Mouse (Mus musculus): ENCODE data around the gene Nt5dc1.
"Not testable (repeated sequence)": the region's sequence is repeated elsewhere in the genome, so short reads cannot be mapped to it uniquely, and the experiment has no call there.

The Nt5dc1 gene

GRCm38 (mm10) chr10:34418204-34418756 lies at the start of gene Nt5dc1:
Gene Nt5dc1, minus strand, starts transcription at chr10:34418552.
- CTCF ChIA-PET: interaction anchor here in 1 of 4 experiments (1.0 kb wide), 1 partner anchor 13 kb away, joined by 3 read pairs; no protein-coding TSS in a partner anchor
- POLR2A ChIA-PET: interaction anchor here (0.5 to 1.6 kb wide), 36 partner anchors 9 to 322 kb away, joined by 3 to 11 read pairs (median 4); partner anchors contain the start of genes Tspyl4 (in 3 of the 4), Frk (in 2 of the 4), Tspyl1 (in 2 of the 4) and Calhm5 (in 1 of the 4)

GRCm38 (mm10) chr10:34464321-34464720 lies 46.0 kb upstream of the Nt5dc1 start:
- CTCF ChIA-PET: no interaction called here
- POLR2A ChIA-PET: no interaction called here

DNA sequence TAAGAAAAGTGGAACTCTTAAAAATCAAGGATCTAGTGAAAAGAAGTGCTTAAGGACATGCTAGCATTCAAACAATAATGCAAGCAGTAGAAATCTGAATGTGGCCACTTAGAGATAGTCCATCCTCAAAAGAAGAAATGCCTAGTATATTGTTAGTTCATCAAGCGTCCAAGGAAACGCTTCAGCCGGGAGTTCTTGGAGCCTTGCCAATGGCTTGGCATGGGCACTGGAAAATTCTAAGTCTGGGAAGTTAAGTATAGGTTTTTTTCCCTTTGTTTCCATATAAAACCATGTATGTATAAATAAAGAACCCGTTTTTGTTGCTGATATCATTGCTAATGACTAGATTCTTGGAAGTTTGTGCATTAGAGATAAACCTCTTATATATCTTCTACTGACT lies 43.1 kb upstream of the Nt5dc1 start:
- POLR2A ChIA-PET: no interaction called here
- CTCF ChIA-PET: no interaction called here

DNA sequence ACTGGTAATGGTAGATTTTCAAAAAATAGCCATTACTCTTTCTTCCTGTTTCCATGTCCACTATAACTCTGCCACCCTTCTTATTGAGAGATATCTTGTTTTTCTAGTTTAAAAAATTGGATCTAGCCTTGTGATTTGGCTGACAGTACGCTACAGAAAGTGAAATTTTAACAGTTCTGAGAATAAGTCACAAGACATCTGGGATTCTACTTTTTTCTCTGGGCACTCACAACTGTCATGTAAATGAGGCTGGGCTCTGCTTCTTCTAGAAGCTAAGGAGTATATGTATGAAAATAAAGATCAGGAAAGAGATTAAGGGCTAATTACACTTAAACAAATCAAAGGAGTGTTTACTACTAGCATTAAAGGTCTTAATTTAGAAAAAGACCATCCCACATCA lies 31.1 kb upstream of the Nt5dc1 start:
- POLR2A ChIA-PET: no interaction called here

GRCm38 (mm10) chr10:34434191-34434590 lies 15.8 kb upstream of the Nt5dc1 start:
- CTCF ChIA-PET: not testable (repeated sequence)

More for the DNA sequence above, 31.1 kb upstream of the Nt5dc1 start:
- CTCF ChIA-PET: no interaction called here

DNA sequence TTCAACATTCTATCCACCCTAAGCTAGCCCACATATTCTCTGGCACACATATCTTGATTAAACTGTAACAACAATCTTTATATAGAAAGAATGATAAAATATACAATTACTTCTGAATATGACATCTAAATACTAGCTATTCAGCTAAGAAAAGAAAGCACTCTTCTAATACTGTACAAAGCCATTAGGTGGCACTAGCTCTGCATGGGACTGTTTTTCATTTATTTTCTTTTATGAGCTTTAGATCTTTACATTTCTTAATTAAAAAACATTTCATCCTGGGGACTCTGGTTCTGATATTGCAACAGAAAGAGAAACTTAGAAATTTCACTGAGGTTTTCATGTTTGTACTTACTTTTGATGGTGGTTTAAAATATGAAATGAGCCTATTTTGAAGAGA lies 13.4 kb upstream of the Nt5dc1 start:
- ChIA-PET POLR2A (interaction anchor here in 2 of 4 experiments (1.8 to 3.8 kb wide), 2 partner anchors 13 kb away, joined by 5 to 10 read pairs; partner anchors contain the start of gene Nt5dc1 (in 2 of the 2)), CTCF (interaction anchor here in 3 of 4 experiments (0.6 to 1.7 kb wide), 4 partner anchors 9 to 206 kb away, joined by 3 read pairs; partner anchors contain the start of gene Nt5dc1 (in 1 of the 3))

More at GRCm38 (mm10) chr10:34434191-34434590, 15.8 kb upstream of the Nt5dc1 start:
- POLR2A ChIA-PET: interaction anchor here in 2 of 4 experiments (2.6 to 3.8 kb wide), 2 partner anchors 16 kb away, joined by 10 to 11 read pairs; partner anchors contain the start of gene Nt5dc1 (in 2 of the 2)

GRCm38 (mm10) chr10:34418794-34419193 lies 442 bp upstream of the Nt5dc1 start:
- ChIA-PET POLR2A (interaction anchor here (0.5 to 1.6 kb wide), 35 partner anchors 9 to 322 kb away, joined by 3 to 11 read pairs (median 4); partner anchors contain the start of genes Tspyl4 (in 3 of the 4), Frk (in 2 of the 4), Tspyl1 (in 2 of the 4) and Calhm5 (in 1 of the 4)), CTCF (interaction anchor here in 1 of 4 experiments (1.0 kb wide), 1 partner anchor 13 kb away, joined by 3 read pairs; no protein-coding TSS in a partner anchor)

DNA sequence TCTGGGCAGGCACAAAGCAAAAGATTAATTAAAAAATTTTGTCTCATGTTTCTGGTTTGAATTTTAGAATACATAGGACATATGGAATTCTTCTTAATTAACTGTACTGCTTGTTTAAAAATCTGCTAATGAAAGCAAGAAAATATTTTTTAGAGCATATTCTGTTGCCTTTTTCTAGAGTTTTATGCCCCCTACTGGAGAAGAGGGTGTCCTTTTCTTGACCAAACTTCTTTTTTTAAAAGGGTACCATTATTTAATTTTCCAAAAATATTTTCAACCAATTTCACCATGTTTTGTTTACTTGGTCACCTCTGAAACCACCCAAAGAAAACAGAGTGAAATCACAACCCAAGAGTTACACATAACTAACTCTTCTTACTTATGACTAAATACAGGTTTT lies 19.1 kb downstream of the Nt5dc1 start:
- POLR2A ChIA-PET: no interaction called here

GRCm38 (mm10) chr10:34396959-34397358 lies 21.4 kb downstream of the Nt5dc1 start:
- POLR2A ChIA-PET: no interaction called here
- CTCF ChIA-PET: no interaction called here

More for the DNA sequence above, 19.1 kb downstream of the Nt5dc1 start:
- CTCF ChIA-PET: no interaction called here

DNA sequence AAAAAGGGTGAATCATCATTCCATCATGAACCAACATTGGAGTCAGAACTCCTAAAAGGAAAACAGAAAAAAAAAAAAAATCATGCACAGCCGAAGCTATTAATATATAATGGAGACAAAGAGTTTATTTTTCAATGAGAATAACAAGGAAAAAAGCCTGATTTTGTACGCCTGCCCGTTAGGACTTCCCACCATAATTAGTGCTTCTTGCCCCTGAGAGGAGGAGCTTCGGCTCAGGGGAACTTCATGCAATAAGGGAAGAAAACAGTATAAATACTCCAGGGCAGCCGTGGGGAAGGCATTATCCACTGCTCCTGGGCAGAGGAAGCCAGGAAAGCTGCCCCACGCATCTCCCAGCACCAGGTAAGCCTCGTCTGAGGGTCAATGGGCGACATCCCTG lies 28.7 kb downstream of the Nt5dc1 start, which contains the start of gene Col10a1:
Gene Col10a1 (plus strand): TSS at position 301 of the 400 bp plus-strand sequence.
- CTCF ChIA-PET: interaction anchor here in 1 of 4 experiments (0.5 kb wide), 1 partner anchor 293 kb away, joined by 4 read pairs; the partner anchor contains the start of gene Calhm5
- POLR2A ChIA-PET: no interaction called here

DNA sequence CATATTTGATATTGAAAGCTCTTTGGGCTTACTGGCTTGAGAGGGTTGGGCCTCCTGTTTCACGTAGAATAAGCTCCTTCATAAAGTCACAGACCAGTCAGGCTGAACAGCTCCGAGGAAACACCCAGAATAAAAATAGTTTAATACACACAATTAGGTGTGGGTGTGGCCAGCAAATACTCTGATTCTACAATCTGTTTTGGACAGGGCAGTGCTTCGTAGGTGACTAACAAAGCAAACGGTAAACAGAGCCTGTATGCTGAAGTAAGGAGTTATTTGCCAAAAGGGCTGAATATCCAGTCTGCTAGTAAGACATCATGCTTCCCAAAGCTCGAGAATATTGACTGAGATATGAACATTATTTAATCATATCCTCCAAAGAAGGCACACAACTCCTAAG lies 32.7 kb downstream of the Nt5dc1 start:
- POLR2A ChIA-PET: interaction anchor here in 1 of 4 experiments (0.7 to 1.0 kb wide), 2 partner anchors 9 to 27 kb away, joined by 3 read pairs; no protein-coding TSS in a partner anchor
- CTCF ChIA-PET: no interaction called here

- CTCF ChIA-PET: interaction anchor here in 1 of 4 experiments (0.8 kb wide), 1 partner anchor 277 kb away, joined by 3 read pairs; the partner anchor contains the start of gene Calhm5
Measured at GRCm38 (mm10) chr10:34373332-34373731, 45.0 kb downstream of the Nt5dc1 start.

GRCm38 (mm10) chr10:34368138-34368537 lies 50.2 kb downstream of the Nt5dc1 start:
- CTCF ChIA-PET: interaction anchor here in 2 of 4 experiments (0.5 to 0.8 kb wide), 2 partner anchors 16 to 21 kb away, joined by 3 read pairs; no protein-coding TSS in a partner anchor
- POLR2A ChIA-PET: no interaction called here

More at GRCm38 (mm10) chr10:34373332-34373731, 45.0 kb downstream of the Nt5dc1 start:
- POLR2A ChIA-PET: no interaction called here

- POLR2A ChIA-PET: no interaction called here
- CTCF ChIA-PET: interaction anchor here in 2 of 4 experiments (0.6 to 0.8 kb wide), 2 partner anchors 18 to 27 kb away, joined by 3 read pairs; no protein-coding TSS in a partner anchor
Measured at GRCm38 (mm10) chr10:34363756-34364155, 54.6 kb downstream of the Nt5dc1 start.

DNA sequence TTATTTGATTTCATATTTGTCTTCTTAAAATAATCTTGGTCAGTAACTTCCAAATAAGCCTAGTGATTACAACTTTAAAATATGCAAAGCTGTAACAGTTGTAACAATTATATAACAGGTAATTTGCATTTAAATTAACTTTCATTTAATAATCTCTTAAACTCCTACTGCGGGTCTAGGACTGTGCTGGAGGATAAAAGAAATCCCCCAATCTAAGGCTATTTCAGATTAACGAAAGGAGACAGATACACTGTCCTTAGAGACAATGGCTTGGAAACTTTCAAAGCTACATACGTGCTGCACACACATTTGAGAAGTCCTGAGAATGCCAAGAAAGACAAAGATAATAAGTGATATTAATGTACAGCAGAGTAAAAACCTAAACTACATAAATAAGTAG lies 60.1 kb downstream of the Nt5dc1 start:
- POLR2A ChIA-PET: interaction anchor here in 1 of 4 experiments (1.4 kb wide), 1 partner anchor 60 kb away, joined by 4 read pairs; the partner anchor contains the start of gene Nt5dc1

GRCm38 (mm10) chr10:34352166-34352565 lies 66.2 kb downstream of the Nt5dc1 start:
- ChIA-PET CTCF (no interaction called here), POLR2A (interaction anchor here in 1 of 4 experiments (1.7 kb wide), 1 partner anchor 25 kb away, joined by 3 read pairs; no protein-coding TSS in a partner anchor)

More for the DNA sequence above, 60.1 kb downstream of the Nt5dc1 start:
- CTCF ChIA-PET: no interaction called here

DNA sequence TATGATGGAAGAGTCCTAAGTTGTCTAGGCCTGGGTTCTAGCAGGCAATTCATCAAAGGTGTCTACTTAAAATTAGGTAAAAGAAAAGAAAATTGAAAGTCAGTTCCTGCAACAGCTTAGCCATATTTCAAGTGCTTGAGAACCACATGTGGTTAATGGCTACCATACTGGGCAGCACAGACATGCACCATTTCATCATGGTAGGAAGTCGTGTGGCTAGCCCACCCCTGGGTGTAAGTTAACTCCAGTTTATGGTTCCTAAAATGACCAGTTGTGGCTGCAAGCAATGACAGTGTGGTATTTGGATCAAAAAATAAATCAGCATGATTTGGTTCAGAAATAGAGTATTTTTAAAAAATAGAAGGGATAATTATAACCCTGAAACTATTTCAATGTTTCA lies 76.5 kb downstream of the Nt5dc1 start:
- ChIA-PET CTCF (interaction anchor here in 1 of 4 experiments (1.2 kb wide), 1 partner anchor 14 kb away, joined by 4 read pairs; no protein-coding TSS in a partner anchor), POLR2A (no interaction called here)

DNA sequence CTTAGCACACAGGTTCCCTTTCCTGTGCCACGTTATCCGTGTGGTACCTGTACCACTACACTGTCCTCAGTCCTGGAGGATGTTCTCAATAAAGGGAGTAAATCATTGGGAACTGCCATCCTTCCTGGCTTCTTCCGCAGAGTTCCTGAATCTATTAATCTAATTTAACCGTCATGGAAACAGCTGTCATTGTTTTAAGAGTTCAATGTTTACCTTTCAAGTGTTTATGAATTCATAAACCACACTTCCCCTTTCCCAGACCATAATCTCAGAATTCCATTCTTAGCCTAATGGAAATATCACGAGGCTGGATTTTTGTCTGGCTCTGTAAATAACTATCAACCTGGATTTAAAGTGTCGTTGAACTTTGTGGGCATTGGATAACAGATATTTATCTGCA lies 77.3 kb downstream of the Nt5dc1 start:
- ChIA-PET POLR2A (no interaction called here), CTCF (no interaction called here)

DNA sequence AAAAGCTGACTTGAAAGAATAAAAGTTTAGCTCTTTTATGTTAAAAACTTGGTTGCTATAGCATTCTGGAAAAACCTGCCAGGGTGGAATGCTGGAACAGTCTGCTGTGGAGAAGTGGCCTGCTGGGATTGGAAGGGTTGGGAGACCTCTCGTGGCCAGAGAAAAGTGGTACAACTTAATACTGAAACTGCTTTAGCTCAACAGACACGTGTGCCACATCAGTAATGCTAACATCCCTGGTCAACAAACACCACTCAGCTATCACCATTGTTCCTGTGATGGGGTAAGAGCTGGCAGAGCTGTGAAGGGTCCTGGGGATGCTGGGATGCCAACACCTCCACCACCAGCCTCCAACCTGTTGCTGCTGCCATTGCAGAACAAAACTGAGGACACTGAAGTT lies 90.0 kb downstream of the Nt5dc1 start:
- CTCF ChIA-PET: interaction anchor here (0.5 to 1.9 kb wide), 29 partner anchors 10 to 704 kb away, joined by 3 to 15 read pairs (median 3); partner anchors contain the start of genes Trappc3l (in 2 of the 4), Tspyl4 (in 2 of the 4), Clvs2 (in 1 of the 4) and Tspyl1 (in 1 of the 4)
- POLR2A ChIA-PET: interaction anchor here in 3 of 4 experiments (0.7 to 1.2 kb wide), 6 partner anchors 31 to 294 kb away, joined by 3 to 4 read pairs (median 3); partner anchors contain the start of genes Nt5dc1 (in 1 of the 3), Tspyl1 (in 1 of the 3) and Tspyl4 (in 1 of the 3)
